In the genomic region with DNA sequence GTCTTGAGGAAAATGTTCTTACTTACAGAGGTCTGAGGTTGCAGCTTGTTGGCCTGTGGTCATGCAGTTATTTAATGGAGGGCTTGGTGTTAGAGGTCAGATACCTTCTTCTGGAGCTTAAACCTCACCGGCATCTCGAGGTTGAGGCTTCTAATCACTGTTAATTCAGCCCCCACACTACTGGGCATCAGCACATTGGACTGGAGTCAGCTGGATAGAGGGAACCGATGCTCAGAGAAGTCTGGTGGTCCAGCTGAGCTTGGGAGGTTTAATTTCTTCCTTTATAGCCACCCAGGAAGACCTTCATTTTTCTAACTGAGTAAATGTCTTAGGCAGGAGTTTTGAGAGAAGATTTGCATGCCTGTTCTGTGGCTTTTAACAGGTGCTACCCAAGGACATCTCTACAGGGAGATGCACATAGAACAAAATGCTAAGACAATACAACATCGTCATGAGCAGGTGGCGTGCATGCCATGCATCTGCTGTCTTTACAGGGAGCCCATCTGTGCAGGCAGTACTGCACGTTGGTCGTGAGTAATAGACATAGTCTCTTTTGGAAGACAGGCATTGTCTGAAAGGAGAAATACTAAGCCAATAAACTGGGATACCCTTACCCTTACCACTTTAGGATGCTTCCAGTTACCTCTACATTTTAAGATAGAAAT, we compare ENCODE assay signal across 21 mouse cellular contexts.
DNase-seq lines count a peak whose midpoint lies in the region; ATAC-seq lines count a peak whose summit lies in the region.
"Had no signal": no experiment of that assay in that cellular context is flagged by ENCODE, and none has a peak within 500 bp of the region (broad histone marks: within the 10 kb centered on the region; RNA-seq: fewer than 3 reads in every experiment).

No protein-coding gene starts in this region.

- H3K36me3 ChIP-seq in forebrain, embryonic 15.5 days = no peaks in the 10 kb centered on the region
- no peaks in the 10 kb centered on the region for H3K36me3 ChIP-seq in forebrain, embryonic 12.5 days (replicated peaks)
- H3K36me3 ChIP-seq in liver, embryonic 12.5 days = no peaks in the 10 kb centered on the region
- H3K36me3 ChIP-seq: embryonic facial prominence, embryonic 15.5 days; limb, embryonic 12.5 days; liver, embryonic 15.5 days; midbrain, embryonic 10.5 days; neural tube, embryonic 15.5 days had no signal

- ATAC-seq in forebrain, embryonic 15.5 days (replicated peaks) = 0 out of 2 replicates have a peak, but pooled peaks have one; percentile 29
- no peak for ATAC-seq in forebrain, embryonic 12.5 days (ENCODE audit: low FRiP score)
- ATAC-seq in liver, embryonic 12.5 days = no peak
- ATAC-seq in megakaryocyte progenitor cell, adult 5-6 weeks (replicated peaks; ENCODE audit: poor library complexity) = no peak
- ATAC-seq: inflammation-experienced regulatory T-cells, adult 6 months; Patski had no signal

- peaks cover 9% of the 10 kb centered on the region; the same call in 1 of the 2 replicates for H3K4me1 ChIP-seq in forebrain, embryonic 15.5 days
- H3K4me1 ChIP-seq in forebrain, embryonic 12.5 days = no peaks in the 10 kb centered on the region
- no peaks in the 10 kb centered on the region for H3K4me1 ChIP-seq in liver, embryonic 12.5 days
- H3K4me1 ChIP-seq: liver, embryonic 15.5 days; midbrain, embryonic 10.5 days had no signal

- 0 out of 2 replicates have a peak overlapping the region, but pooled peaks have one; percentile 8 for H3K27ac ChIP-seq in forebrain, embryonic 15.5 days (replicated peaks)
- no peak overlapping the region for H3K27ac ChIP-seq in forebrain, embryonic 12.5 days
- H3K27ac ChIP-seq in liver, embryonic 12.5 days = no peak overlapping the region
- H3K27ac ChIP-seq: embryonic facial prominence, embryonic 15.5 days; limb, embryonic 12.5 days; liver, embryonic 15.5 days; midbrain, embryonic 10.5 days; neural tube, embryonic 15.5 days; stomach, postnatal 0 days had no signal

- H3K4me2 ChIP-seq in forebrain, embryonic 15.5 days (replicated peaks) = no peak overlapping the region
- no peak overlapping the region for H3K4me2 ChIP-seq in forebrain, embryonic 12.5 days
- no peak overlapping the region for H3K4me2 ChIP-seq in liver, embryonic 12.5 days
- H3K4me2 ChIP-seq: embryonic facial prominence, embryonic 15.5 days; limb, embryonic 12.5 days; liver, embryonic 15.5 days; neural tube, embryonic 15.5 days had no signal

- H3K9me3 ChIP-seq in forebrain, embryonic 15.5 days = no peaks in the 10 kb centered on the region
- H3K9me3 ChIP-seq in forebrain, embryonic 12.5 days = no peaks in the 10 kb centered on the region
- H3K9me3 ChIP-seq in liver, embryonic 12.5 days (replicated peaks) = no peaks in the 10 kb centered on the region
- H3K9me3 ChIP-seq: embryonic facial prominence, embryonic 15.5 days; limb, embryonic 12.5 days; liver, embryonic 15.5 days; midbrain, embryonic 10.5 days; neural tube, embryonic 15.5 days had no signal

- no peak overlapping the region for H3K4me3 ChIP-seq in forebrain, embryonic 15.5 days
- no peak overlapping the region for H3K4me3 ChIP-seq in forebrain, embryonic 12.5 days (replicated peaks)
- no peak overlapping the region for H3K4me3 ChIP-seq in liver, embryonic 12.5 days
- H3K4me3 ChIP-seq: embryonic facial prominence, embryonic 15.5 days; limb, embryonic 12.5 days; liver, embryonic 15.5 days; midbrain, embryonic 10.5 days; neural tube, embryonic 15.5 days had no signal

- H3K9ac ChIP-seq in forebrain, embryonic 15.5 days (replicated peaks) = no peak overlapping the region
- H3K9ac ChIP-seq in forebrain, embryonic 12.5 days = no peak overlapping the region
- H3K9ac ChIP-seq in liver, embryonic 12.5 days = no peak overlapping the region
- H3K9ac ChIP-seq: embryonic facial prominence, embryonic 15.5 days; limb, embryonic 12.5 days; liver, embryonic 15.5 days; neural tube, embryonic 15.5 days had no signal

- no peaks in the 10 kb centered on the region for H3K27me3 ChIP-seq in forebrain, embryonic 15.5 days
- H3K27me3 ChIP-seq in forebrain, embryonic 12.5 days = no peaks in the 10 kb centered on the region
- no peaks in the 10 kb centered on the region for H3K27me3 ChIP-seq in liver, embryonic 12.5 days (replicated peaks)
- H3K27me3 ChIP-seq: embryonic facial prominence, embryonic 15.5 days; limb, embryonic 12.5 days; neural tube, embryonic 15.5 days; Patski had no signal

- WGBS in forebrain, embryonic 15.5 days = 71% methylated on average over 7 of the region's 7 CpGs
- WGBS in forebrain, embryonic 12.5 days = 80% methylated on average over 7 of the region's 7 CpGs
- WGBS in liver, embryonic 12.5 days (ENCODE audit: insufficient replicate concordance) = 55% methylated on average over 7 of the region's 7 CpGs

- peak; percentile 44 for DNase-seq in right cerebral cortex, postnatal 25 days
- DNase-seq in right cerebral cortex, postnatal 36 days (ENCODE audit: low spot score in 2 of 2) = no peak
- peak; percentile 74 to 85 for DNase-seq in layer of hippocampus, adult 18-20 months (ENCODE audit: low spot score in 2 of 2)
- no peak for DNase-seq in thymus, postnatal 14 days
- DNase-seq: gastrocnemius, postnatal 10 days; heart, postnatal 14 days; lung, postnatal 14 days; retina, postnatal 1 day; thymus, postnatal 4 days had no signal

Comparison
In these comparisons a context has a peak if more than half of its experiments do, and no peak if none do; other contexts are left out.
1. DNase-seq: peak in right cerebral cortex, postnatal 25 days (single experiment) and layer of hippocampus, adult 18-20 months (2 of 2); none in right cerebral cortex, postnatal 36 days (0 of 2) and thymus, postnatal 14 days (single experiment).